Mouse (Mus musculus) testis, postnatal 10 days (tissue): Measurements from ENCODE around the gene Pax2.

Experiments used
- DNase-seq: peaks from one replicate; pipeline ENCODE4 v3.0.0; 2021; ENCODE audit warnings: low spot score

Pax2 gene

DNA sequence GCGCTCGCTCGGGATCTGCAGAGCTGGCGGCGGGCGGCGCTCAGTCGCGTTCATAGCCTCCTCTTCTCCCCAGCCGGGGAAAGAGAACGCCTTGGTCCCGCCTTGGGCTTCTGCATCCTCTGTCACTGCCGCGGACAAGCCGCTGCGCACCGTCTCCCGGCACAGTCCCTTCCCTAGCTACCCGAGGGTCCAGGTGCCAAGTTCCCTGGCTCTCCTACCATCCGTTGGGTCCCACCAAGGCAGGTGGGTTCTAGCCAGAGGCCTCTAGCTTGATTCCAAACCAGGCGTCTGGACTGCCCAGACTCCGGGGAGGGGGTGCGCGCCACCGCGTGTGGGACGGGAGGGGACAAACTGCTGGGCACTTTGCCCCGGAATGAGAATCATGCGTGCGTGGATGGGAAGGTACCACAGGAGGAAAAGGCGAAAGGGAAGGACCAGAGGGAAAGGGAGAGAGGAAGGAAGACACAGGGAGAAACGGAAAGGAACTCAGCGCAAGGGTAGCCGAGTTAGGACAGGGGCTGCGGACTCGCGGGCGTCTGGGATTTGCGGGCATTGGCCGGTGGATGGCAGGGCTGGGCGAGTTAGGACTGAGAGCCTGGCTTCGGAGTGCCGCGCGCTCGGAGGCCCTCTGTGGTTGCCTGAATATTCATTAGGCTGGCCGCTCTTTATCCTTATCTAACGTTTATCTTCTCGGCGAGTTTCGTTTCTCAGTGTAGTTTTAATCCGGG lies at the start of gene Pax2:
Gene Pax2 (plus strand): TSS at position 353 of the 728 bp plus-strand sequence.
- DNase-seq, result peak; percentile 53

DNA sequence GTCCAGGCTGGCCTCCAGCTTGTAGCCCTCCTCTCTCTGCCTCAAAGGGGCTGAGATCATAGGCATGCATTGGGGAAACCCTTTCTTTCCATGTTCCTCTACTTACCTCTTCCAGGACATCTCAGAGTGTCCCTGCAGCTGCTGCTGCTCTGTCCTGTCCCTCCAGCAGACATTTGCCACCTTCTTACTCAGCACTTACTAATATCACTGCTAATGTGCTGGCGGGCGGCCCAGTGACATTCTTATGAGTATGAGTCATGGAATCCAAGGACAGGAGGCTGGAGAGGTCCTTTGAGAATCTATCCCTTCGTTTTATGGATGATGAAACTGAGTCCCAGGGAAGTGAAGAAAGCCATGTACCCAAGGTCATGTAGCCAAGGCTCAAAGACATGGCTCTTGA lies 47.0 kb upstream of the Pax2 start:
- DNase-seq, result peak; percentile 77

DNA sequence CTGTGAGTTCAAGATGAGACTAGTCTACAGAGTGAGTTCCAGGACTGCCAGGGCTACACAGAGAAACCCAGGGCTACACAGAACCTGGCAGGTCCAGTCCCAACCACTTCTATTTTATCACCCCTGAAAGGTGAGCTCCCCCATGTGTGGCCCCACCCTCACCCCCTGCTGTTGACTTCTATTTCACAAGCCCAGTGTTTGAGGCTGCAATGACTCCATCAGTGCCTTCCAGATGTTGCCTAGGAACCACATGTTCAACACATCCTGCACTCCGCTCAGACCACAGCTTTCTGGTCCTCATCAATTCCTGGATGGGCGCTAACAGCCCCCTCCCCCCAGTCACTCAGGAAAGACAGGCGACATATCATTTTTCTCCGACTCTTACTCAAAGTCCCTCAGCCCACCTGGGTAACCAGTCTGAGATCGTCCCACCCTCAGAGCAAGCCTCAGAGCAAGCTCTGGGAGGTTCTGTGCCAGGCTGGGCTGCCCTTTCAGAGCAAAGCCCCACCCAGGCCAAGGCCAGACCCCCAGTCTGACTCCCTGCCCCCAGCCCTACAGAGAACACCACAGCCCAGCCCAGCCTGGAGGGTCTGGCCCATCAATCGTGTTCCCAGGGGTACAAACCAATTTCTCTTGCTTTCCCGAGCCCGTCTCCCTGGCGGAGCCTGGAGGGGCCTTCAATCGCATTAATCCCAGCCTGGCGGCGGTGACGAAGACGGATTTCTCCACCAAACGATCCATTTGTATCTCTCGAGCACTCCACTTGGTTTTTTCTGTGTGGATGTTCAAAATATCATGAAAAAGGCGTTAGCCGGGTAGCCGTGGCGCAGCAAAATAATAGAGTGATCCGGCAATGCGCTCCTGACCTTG lies 38.9 kb upstream of the Pax2 start:
- DNase-seq, result no peak

DNA sequence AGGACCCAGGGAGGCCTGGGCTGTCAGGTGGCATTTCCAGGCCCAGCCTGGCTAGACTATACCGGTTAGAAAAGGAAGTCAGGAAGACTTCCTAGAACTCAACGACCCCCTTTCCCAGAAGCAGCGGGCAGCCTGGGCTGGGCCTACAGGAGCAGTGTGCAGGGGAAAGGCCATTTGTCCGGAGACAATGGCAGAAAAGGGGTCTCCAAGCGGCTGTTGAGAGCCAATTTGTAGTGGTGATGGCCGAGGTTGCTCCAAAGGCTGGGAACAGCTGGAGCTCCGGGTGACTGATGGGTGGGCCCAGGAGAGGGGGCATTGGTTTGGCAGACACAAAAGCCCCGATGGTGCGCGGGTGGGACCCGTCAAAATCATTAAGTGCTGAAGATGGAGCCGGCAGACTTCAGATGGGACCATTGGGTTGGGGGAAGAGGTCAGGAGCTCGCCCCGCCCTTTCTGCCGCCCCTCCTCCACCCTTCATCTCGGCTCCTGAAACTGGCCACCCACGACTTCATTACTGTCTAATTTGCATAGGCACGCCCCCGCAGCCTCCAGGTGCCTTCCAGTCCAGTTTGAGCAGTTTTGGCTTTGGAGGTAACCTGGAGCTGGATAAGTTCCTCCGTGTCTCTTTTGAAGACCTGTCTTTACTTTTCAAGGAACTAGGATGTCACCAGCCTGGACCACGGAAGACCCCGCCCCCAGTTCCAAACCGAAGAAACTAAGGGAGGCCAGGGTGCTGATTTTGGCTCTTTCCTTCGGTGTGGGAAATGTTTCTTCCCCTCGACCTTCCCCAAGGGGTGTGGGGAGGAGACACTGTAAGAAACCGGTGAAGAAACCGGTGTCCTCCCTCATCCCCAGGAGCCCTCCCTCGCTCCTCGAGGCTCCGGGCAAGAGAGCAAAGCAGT lies 36.3 kb upstream of the Pax2 start:
- peak; percentile 50 for DNase-seq

DNA sequence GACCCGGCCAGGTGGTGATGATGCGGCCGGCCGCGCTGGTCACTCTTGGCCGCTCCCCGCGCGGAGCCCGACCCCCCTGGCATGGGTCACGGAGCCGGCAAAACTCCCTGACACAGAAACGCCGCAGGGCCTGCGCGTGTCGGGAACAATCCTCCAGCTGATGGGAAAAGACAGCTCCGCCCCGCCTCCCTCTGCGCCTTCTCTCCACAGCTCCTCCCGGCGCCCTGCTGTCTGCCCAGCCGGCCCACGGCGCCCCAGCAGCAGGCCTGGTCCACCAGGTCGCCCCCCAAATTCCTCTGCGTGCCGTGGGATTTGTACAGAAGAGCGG lies 35.7 kb upstream of the Pax2 start:
- peak; percentile 52 for DNase-seq

DNA sequence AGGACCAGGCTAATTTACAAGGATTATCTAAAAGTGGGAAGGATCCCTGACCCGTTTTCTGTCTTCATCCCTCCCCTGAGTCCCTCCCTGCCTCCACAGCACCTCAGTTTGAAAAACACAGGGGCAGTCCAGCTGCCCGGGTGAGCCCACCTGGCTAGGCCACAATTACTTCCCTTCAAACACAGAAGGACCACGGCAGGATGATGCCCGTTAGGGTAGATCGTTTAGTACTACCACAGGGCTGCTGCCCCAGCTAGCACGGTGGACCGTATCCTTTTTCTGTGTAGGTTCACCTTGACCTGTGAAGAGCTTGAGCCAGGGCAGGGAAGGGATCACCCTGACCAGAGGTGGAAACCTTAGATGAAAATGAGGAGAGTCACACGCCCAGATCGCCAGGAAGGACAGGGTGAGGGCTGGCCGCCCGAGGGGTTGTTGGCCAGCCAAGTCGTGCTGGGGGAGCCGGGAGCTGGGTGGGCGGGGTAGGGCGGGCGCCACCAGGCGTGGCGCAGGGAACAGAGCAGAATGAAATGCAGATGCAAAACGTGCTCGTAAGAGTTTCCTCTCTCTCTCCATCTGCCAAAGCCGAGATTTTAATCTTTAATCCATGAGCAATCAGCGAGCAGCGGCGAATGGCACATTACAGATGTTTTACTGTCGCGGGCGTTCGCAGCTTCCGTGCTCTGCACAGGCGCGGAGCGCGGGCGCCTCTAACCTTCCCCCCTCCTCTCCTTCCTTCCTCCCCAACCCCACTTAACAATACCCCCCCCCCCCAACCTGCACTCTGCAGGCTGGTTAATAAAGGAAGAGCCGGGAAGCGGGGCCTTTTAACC lies 32.0 kb upstream of the Pax2 start:
- no peak for DNase-seq

DNA sequence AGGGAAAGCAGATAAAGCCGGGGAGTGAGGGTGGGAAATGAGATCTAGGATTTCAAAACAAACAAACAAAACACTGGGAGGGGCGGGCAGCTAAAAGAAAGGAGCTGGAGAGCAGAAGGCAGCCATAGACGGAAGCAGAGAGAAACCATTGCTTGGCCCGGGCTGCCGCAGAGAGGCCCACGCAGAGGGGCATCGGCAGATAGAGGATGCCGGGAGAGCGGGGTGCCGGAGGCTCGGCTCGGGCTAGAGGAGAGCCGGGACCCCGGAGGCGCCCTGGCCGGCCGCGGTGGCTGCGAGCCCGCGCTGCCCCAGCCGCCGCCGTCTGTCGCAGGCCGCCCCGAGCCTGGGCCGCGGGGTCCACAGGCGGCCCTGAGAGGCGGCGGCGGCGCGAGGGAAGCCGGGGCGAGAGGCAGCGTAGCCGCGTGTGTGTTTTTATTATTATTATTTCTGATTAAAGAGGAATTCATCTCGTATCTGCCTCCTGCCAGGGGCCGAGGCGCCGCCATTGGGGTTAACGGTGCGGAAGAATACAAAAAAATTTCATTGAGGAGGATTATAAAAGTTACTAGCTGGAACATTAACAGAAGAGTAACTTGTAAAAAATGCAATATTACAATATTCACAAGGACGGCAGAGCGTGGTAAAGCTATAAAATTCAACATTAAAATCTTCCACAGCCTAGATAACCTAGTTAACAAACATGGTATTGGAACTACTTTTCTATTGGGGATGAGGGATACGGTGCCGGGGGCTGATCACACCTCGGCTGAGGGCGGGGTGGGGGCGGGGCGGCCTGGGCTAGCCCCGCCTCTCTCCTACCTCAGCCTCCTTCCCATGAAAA lies 29.7 kb upstream of the Pax2 start:
- DNase-seq, result no peak

DNA sequence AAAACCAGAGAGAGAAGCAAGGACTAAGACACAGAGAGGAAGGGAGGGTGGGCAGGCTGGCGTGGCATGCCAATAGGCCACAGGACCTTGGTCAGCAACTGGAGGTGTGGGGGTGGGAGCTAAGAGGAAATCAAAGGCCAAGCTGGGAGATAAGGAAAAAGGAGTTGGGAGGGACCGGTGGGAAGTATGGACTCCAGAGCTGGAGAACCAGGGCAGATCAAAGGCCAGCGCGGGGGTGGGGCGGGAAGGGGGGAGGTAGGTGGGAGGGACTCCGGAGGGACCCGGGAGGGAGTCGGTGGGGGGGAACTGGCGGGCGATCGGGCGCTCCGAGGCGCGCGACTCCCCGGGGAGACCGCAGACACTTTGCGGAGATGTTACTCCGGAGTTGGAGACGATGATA lies 21.7 kb upstream of the Pax2 start:
- DNase-seq, result no peak

DNA sequence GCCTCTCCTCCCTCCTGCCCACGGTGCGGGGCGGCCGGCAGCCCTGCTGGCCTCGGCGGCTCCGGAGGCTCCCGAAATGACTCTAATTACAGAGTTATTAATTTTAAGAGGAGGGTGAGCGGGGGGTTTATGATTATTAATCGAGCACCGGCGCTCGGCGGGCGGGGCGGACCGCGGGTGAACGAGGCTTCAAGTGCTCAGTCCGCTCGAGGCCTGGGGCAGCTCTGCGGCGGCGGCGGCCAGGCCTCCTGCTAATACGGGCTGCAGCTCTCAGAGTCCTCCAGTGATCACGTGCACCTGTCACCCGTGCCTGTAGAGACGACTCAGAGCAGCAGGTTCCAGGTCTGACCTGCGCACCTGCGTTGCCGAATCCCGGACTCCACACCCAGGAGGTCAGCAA lies 21.2 kb upstream of the Pax2 start:
- no peak for DNase-seq

DNA sequence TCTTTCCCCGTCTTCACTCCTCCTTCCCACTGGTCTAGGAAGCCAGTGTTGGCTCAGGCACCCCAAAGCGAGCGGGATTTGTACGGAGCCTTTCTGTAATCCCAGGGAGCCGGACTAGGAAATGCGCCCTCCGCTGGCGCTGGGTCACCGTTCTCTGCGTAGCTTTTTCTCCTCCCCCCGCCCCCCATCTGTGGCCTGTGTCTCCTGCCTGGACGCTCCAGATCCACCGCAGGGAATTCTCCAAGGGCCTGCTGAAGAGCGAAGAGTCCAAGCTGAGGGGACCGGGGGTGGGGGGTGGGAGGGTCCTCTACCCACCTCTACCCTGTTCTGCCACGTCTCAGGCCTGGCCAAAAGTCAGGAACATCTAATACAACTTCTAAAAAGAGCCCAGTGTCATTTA lies 15.5 kb upstream of the Pax2 start:
- DNase-seq, result no peak

DNA sequence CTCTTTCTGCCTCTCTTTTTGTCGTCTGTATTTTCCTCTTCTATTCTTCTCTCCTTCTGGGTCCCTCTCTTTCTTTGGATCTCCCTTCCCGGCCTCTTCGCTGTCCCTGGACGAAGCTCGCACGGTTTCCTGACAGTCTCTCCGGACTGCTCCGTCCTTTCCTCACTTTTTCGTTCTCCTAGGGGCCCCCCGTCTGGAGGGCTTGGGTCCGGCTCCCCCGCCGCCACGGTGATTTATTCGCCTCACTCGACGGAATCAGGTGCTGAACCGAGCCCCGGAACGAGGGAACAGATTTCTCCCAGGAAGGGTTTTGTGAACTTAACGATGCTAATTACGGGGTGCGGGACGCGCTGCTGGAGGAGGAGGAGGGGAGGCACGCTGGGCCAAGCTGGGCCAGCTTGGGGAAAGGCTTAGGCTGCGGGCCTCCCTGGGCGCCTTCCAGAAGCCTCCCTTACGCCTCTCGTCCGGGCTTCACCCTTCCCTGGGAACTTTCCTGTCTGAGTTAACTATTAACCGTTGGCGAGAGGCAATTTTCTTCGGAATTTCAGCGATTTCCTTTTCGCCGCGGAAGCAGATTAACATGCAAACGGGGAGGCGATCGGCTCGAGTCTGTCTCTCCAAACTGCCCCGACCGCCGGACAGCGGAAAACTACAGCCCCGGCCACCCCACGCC lies 14.6 kb upstream of the Pax2 start:
- DNase-seq, result no peak

DNA sequence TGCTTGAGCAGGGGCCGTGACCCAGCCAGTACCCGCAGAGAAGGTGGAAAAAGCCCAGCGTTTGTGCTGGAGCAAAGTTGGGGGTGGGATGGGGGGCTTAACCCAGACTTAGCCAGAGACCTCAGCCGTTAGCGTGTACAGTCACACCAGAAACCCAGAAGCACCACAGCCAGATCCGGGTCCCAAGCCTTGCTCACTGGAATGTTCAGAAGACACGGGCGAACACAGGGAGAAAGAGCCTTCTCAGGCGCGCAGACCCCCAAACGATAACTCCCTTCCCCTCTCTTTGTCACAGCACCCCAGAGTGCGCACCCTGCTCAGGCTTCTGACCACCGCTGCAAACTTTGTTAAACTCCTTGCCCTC lies 14.1 kb upstream of the Pax2 start:
- DNase-seq, result no peak

DNA sequence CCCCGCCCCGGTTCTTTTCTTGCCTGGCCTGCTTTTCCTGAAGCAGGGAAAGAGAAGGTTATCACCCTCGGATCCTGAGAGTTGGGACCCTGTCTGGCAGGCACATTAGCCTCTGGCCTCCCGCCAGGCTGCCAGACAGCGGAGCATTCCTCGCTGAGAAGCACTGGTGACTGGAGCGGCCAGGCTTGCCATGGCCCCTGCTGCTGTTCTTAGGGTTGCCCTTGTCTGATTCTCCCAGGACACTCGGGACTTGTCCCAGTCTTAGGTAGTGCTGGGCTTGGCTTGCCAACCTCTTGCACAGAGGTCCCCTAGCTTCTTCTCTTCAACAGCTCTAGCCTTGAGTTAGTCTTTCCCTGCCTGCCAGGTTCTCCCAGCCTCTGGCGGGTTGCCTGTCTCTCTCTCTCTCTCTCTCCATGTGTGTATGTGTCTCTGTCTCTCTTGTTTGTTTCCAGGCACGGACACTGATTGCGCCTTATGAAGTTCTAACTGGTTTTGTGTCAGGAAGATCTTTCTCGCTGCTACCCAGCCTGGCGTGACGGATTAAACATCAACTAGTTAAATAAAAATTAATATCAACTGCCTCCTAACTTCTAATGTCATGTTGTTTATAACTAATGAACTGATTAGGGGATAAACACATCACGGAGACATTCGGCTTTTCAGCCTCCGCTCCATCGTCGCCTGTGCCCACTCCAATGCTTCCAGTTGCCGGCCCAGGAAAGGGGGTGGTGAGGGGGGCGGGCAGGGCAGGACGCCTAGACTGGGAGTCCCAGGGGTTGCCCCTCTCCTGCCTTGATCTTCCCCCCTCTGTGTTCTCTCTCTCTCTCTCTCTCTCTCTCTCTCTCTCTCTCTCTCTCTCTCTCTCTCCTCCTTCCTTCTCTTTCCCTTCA lies 13.5 kb upstream of the Pax2 start:
- no peak for DNase-seq

DNA sequence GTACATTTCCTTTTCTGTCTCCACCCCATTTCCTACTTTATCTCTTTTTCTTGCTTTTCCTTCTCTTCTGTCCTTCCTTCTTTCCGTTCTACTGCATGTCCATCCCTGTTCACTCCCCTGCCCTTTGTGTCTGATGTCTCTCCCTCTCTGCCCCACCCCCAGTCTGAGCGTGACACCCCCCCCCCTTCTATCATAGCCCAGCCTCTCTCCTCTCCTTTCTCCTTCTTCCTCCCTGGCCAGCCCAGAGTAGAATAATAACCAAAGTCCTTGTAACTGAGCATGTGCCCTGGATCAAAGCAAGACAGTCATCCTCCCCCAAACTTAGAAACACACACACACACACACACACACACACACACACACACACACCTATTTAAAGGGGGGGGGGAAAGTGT lies 12.8 kb upstream of the Pax2 start:
- no peak for DNase-seq

DNA sequence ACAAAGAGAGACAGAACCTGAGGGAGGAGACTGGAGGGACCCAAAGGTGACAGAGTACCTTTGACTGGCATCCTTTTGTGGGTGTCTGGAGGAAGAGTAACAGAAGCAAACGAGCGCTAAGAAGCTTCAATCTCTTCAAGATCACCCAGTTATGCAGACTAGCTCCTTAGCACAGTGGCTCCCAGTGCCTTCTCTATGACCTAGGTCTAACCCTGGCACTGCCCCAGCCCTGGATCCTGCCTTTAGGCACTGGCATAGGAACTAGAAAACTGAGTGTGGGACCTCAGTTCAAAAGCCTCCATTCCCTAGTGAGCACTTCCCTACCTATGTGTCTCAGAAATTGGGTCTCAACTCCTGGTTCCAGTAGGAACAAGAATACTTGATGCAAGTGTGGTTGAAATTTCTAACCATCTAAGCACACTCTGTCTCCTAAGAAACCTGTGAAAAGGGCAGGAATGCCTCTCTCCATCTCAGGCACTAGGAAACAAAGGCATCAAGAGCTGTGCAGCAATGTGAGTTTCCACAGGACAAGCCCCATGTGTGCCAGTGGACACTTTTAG lies 11.8 kb upstream of the Pax2 start:
- DNase-seq, result no peak

DNA sequence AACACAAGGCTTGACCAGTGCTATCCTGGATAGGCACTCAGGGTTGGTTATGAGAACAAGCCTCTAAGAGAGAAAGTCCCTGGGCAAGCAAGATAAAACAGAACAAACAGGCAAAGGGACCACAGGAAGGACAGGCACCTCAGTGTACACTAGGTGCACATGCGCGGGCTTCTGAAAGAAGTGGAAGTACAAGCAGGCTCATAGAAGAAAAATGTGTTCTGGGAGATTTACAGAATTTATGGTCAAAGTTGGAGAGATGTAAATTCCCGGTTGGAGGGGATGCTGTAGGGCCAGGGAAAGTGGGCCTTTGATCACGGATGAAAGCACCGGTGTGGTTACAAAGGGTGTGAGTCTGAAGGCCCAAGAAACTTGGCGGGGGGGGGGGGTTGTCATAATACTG lies 10.1 kb upstream of the Pax2 start:
- DNase-seq, result no peak

DNA sequence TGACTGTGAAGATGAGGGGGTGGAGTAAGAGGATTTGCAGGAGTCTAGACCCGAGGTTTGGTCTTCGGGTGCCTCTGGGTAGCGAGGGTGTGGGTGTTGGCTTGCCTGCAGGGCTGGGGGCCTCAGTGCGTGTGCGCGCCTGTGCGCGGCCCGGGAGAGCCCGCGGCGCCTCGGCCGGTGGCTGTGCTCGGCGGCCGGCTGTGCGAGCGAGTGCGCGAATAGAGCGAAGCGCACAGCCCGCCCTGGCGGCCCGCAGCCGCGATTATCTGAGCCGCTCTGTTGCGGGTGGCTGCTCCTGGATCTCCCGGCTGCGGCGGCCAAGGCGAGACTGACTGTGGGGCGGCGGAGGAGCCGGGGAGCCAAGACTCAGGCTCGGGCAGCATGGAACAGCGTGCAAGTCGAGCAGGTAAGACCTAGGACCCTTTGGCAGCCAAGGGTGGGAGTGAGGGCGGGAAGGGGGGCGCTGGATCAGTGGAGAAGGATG lies 9.3 kb upstream of the Pax2 start:
- DNase-seq, result no peak

DNA sequence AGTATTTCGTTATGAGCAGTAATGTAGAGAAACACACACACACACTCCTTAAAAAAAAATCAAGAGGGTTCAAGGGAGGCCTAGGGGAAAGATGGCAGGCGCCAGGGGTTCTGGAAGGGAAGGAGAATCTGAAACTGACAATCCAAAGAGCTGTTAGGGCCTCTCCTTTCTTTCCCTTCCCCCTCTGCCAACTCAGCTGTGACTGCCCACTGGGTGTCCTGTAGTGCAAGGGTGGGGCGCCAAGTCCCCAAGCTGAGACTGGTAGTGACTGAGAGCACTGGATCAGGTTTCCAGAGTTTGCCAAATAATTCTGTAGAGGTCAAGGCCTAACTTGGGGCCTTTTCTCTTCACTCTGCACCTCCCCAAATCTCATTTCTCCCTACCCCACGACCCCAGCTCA lies 8.4 kb upstream of the Pax2 start:
- no peak for DNase-seq

DNA sequence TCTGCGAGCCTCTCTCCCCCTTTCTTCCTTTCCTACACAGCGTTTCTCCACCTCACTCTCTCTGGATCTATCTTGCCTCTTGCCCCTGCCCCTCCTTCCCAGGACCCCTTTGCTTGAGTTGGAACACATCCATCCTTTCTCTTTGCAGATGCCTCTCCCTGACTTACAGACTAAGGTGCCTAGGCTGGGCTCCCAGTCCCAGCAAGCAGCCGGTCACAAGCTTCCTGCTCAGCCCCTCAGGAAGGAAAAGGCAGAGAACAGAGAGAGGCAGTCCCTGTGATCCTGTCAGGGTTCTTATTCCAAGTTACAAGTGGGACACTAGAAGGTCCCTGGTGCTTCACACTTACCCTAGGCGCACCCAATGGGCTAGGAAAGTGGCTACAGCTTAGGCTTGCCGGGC lies 7.6 kb upstream of the Pax2 start:
- DNase-seq, result no peak
